Mouse (Mus musculus) heart, adult 2 months (tissue): Measurements from ENCODE around the gene Rtn4r.

Experiments used
- EP300 ChIP-seq: fragments of 200-500 bp; IDR thresholded peaks from 2 replicates; pipeline ENCODE4 v1.6.1; 2011; ENCODE audit warnings: low read depth, low read length, control low read depth; ENCODE audit not compliant: insufficient read depth
- POLR2A ChIP-seq: fragments of 200-500 bp; IDR thresholded peaks from 2 replicates; pipeline ENCODE4 v1.6.1; 2011; ENCODE audit warnings: mild to moderate bottlenecking, low read depth, low read length, control low read depth; ENCODE audit not compliant: insufficient read depth

DNA sequence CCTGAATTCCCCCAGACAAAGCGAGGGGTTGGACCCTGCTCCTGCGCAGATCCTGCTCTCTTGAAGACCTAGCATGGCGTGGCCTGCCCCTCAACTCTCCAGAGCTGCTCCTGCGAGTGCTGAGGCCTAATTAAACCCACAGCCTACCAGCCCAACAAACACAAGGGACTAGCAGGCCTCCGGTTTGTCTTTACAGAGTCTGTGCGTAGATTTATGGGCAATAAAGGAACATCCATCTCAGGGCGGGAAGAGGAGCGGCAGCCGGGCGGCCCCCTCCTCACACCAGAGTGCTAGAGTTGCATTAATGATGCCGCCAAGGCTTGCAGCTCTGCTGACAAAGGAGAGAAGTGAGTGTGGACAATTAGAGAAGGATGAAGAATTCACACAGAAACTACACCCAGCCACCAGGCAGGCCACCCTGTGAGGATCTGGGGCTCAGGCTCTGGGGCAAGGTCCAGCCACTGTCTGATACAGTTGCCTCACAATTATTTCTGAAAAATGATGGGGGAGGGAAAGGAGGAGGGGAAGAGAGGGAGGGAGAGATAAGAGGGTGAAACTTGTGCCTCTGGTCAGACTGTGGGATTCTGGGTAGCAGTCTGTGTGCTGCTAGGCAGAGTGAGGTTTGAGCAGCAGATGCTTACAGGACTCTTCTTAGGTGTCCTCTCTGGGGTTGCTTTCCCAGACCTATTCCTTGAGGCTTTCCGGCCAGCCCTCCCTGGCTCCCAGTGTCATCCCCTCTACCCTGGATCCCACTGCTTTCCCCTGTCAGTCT lies 29.3 kb downstream of the Rtn4r start:
- TF ChIP-seq POLR2A: no peak
- no peak for TF ChIP-seq EP300
